Mouse (Mus musculus): Measurements from ENCODE around the gene Nkap. TPM values are rescaled to one million over a fixed set of nuclear protein-coding genes. Genes with fewer than 3 reads are reported as not detected.
"Not testable (repeated sequence)": the region's sequence is repeated elsewhere in the genome, so short reads cannot be mapped to it uniquely, and the experiment has no call there.

Gene Nkap
- polyA plus RNA-seq (2015; fragmentation: Nextera tagmentation; extraction: Ambion mirVana) = 11.4 and 12.3 TPM in 2 replicates

DNA sequence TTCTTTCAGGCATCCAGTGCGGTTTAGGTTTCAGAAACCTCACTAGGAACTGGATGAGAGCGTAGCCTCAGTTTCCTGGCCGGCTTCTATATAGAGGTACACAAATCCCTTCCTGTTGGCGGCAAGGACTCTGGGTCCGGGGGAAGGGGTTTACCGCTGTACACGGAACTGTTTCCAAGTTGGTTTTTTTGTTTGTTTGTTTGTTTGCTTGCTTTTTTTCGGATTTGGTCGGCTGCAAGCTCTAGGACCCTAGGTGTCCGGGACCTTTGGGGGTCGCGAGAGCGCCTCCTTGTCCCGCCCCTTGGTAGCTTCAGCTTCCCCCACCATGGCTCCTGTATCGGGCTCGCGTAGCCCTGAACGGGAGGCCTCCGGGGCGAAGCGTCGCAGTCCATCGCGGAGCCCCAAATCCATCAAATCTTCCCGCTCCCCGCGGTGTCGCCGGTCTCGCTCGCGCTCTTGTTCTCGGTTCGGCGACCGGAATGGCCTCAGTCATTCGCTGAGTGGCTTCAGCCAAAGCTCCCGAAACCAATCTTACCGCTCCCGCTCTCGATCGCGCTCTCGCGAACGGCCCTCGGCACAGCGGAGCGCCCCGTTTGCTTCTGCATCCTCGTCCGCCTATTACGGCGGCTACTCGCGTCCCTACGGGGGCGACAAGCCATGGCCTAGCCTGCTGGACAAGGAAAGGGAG lies at the start of gene Nkap:
Nkap (plus strand) TSS at position 125 of the 688 bp plus-strand sequence.
- ATAC-seq = peak; percentile 93
- no peaks in the 10 kb centered on the region for H3K36me3 ChIP-seq
- 17% methylated on average over 57 of the region's 58 CpGs for WGBS
- no peaks in the 10 kb centered on the region for H3K4me1 ChIP-seq (replicated peaks)
- no peaks in the 10 kb centered on the region for H3K27me3 ChIP-seq (replicated peaks)
- H3K4me3 ChIP-seq (replicated peaks) = peak within 1 kb of the TSS; percentile 55
- H3K4me2 ChIP-seq (replicated peaks) = peak within 1 kb of the TSS; percentile 51
- no peaks in the 10 kb centered on the region for H3K9me3 ChIP-seq
- H3K27ac ChIP-seq = peak within 1 kb of the TSS; percentile 57
- peak within 1 kb of the TSS; percentile 68 for H3K9ac ChIP-seq

DNA sequence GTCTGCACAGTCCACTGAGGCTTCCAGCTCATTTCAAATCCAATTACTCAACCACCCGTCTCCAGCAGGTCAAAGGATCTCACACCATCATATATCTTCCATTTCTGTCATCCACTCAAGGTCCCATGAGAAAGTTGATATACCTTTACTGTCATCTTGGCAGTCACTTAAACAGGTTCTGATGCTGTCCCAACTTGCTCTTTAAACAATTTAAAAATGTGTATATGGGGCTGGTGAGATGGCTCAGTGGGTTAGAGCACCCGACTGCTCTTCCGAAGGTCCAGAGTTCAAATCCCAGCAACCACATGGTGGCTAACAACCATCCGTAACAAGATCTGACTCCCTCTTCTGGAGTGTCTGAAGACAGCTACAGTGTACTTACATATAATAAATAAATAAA lies 46.2 kb upstream of the Nkap start:
- H3K4me3 ChIP-seq (replicated peaks); H3K36me3 ChIP-seq; H3K27me3 ChIP-seq (replicated peaks); ATAC-seq; H3K9ac ChIP-seq; H3K4me2 ChIP-seq (replicated peaks); H3K27ac ChIP-seq; H3K9me3 ChIP-seq; H3K4me1 ChIP-seq (replicated peaks): not testable (repeated sequence)
- 68% methylated on average over 4 of the region's 4 CpGs for WGBS

DNA sequence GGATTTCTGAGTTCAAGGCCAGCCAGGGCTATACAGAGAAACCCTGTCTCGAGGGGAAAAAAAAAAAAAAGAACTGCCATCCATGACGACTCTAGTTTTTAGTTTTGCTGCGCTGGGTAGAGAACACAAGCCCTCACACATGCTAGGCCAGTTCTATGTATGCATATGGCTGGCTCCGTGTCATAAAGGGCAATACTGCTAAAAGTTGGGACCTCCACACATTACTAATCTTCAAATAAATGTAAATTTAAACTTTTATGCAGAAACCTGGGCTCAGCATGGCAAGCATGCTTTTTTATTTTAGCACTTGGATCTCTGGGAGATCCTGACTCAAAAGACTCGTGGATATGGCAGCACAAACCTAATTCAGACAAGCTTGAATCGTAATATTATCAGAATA lies 45.4 kb upstream of the Nkap start:
- no peak overlapping the region for H3K4me3 ChIP-seq (replicated peaks)
- H3K27ac ChIP-seq = no peak overlapping the region
- 50% methylated on average over 6 of the region's 6 CpGs for WGBS
- no peaks in the 10 kb centered on the region for H3K9me3 ChIP-seq
- no peaks in the 10 kb centered on the region for H3K4me1 ChIP-seq (replicated peaks)
- H3K27me3 ChIP-seq (replicated peaks) = no peaks in the 10 kb centered on the region
- H3K4me2 ChIP-seq (replicated peaks) = no peak overlapping the region
- no peak for ATAC-seq
- H3K36me3 ChIP-seq = no peaks in the 10 kb centered on the region
- H3K9ac ChIP-seq = no peak overlapping the region

DNA sequence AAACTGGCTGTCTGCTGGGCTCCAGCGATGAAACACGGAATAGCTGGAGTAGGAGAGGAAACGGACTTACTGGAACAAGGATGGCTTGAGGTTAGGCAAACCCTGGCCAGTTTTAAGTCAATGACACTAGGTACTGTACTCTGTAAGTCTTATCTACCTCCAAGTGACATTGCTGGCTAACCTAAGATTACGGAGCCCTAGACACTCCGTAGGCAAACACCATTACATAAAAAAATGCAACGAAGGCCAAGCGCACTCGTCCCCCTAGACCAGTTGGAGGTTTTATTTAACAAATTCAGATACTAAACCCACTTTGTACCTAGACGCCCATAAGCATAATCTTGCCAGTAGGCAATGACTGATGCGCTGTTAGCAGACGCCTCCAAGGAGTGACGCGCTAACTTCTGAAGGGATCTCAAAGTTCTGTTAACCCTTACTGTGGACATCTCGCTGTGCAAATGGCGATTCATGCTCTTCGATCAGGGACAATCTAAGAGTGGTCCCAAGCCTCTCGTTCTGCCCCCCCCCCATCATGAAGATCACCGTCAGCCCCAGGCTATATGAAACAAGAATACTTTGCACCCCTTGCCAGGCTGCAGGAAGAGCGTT lies 42.2 kb upstream of the Nkap start:
- Histone ChIP-seq H3K36me3 (no peaks in the 10 kb centered on the region), H3K27me3 (replicated peaks) (no peaks in the 10 kb centered on the region), H3K4me3 (replicated peaks) (peak overlapping the region; percentile 49), H3K9me3 (no peaks in the 10 kb centered on the region), H3K4me1 (replicated peaks) (no peaks in the 10 kb centered on the region), H3K4me2 (replicated peaks) (peak overlapping the region; percentile 52), H3K9ac (peak overlapping the region; percentile 57), H3K27ac (peak overlapping the region; percentile 89)
- ATAC-seq = peak; percentile 37
- WGBS = 17% methylated on average over 19 of the region's 19 CpGs

DNA sequence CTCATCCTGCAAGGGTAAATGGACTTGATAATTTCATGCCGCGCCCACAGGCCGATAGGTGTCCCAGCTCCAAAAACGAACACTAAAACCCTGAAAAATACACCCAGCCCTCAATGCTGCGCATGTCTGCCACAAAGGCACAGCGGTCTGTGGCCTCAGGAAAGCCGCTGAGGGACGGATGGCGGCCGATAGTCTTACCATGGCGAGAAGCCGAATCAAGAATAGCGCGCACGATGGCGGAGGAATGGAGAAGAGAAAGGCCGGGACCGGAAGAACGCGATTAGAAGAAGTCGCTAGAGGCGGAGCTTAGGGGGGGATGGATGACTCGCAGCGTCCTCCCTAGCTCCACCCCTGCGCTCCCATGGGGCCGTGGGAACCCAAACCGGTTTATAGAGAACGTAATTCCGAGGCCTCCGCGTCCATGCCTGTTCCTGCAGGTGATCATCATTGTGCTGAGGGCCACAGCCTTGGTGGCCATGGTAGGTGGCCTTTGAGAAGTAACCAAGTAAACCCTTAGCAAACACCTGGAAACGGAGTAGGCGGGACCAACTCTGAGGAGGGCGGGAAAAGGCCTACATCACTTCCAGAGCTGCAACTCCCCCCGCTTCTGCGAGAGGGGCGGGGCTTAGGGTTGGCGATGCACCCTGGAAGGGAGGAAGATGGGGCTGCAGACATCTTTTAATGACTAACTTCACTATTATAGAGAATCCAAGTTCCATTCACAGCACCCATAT lies 41.5 kb upstream of the Nkap start, which contains the start of gene Rpl39:
Rpl39 (minus strand) TSS at position 476 of the 734 bp plus-strand sequence.
- no peaks in the 10 kb centered on the region for H3K36me3 ChIP-seq
- peak within 1 kb of the TSS; percentile 52 for H3K4me2 ChIP-seq (replicated peaks)
- peak within 1 kb of the TSS; percentile 89 for H3K27ac ChIP-seq
- peak within 1 kb of the TSS; percentile 57 for H3K9ac ChIP-seq
- peak within 1 kb of the TSS; percentile 49 for H3K4me3 ChIP-seq (replicated peaks)
- 20% methylated on average over 38 of the region's 38 CpGs for WGBS
- no peaks in the 10 kb centered on the region for H3K27me3 ChIP-seq (replicated peaks)
- no peaks in the 10 kb centered on the region for H3K4me1 ChIP-seq (replicated peaks)
- peak; percentile 96 for ATAC-seq
- H3K9me3 ChIP-seq = no peaks in the 10 kb centered on the region

DNA sequence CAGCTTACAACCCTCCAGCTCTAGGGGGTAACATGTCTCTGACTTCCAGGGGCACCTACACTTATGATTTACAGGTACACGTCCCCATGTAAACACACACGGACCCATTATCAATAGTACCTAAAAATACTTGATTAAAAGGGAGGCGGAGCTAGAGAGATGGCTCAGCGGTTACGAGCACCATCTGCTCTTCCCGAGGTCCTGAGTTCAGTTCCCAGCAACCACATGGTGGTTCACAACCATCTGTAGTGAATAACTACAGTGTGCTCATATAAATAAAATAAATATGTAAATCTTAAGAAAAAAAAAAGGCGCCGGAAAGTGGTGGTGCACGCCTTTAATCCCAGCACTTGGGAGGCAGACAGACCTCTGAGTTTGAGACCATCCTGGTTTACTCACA lies 40.9 kb upstream of the Nkap start:
- peak; percentile 52 for ATAC-seq
- 25% methylated on average over 9 of the region's 9 CpGs for WGBS
- Histone ChIP-seq H3K4me1 (replicated peaks) (no peaks in the 10 kb centered on the region), H3K4me2 (replicated peaks) (peak overlapping the region; percentile 39), H3K9ac (no peak overlapping the region), H3K36me3 (no peaks in the 10 kb centered on the region), H3K9me3 (no peaks in the 10 kb centered on the region), H3K27ac (peak overlapping the region; percentile 89), H3K4me3 (replicated peaks) (peak overlapping the region; percentile 49), H3K27me3 (replicated peaks) (no peaks in the 10 kb centered on the region)

DNA sequence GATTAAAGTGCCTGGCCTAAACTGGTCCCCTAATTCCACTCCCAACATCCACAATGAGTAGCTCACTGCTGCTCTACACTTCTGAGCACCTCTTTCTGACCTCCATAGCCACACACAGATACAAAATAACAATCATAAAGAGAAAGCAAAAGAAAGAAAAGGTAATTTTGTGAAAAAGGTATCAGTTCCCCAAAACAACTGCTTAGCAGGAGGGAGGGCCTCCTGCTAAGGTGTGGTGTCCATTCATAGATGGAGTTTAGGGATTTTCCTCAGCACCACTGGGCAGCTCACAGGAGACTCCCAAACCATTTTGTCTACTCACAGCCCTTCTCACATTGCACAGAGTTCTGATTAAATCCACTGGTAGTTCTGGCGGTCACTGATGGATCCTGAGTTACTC lies 37.8 kb upstream of the Nkap start:
- 89% methylated on average over 1 of the region's 1 CpGs for WGBS
- Histone ChIP-seq H3K9ac (no peak overlapping the region), H3K36me3 (no peaks in the 10 kb centered on the region), H3K4me1 (replicated peaks) (no peaks in the 10 kb centered on the region), H3K9me3 (no peaks in the 10 kb centered on the region), H3K27me3 (replicated peaks) (no peaks in the 10 kb centered on the region), H3K4me3 (replicated peaks) (no peak overlapping the region), H3K4me2 (replicated peaks) (no peak overlapping the region), H3K27ac (no peak overlapping the region)
- ATAC-seq = no peak

DNA sequence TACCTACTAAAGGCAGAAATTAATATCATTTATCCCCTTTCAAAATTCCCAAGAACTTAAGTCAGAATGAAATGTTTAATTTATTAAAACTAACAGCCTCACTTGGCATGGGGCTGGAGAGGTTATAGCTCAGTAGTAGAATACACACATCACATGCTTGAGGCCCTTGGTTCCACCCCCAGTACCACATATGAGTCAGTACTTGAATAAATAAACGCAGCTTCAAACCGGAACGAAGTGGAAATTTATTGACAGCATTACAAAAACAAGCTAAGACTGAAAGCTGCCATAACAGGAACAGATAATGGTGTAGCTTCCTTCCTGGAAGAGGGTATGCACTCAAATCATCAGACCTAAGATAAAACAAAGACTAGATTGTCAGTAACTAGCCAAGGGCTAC lies 35.1 kb upstream of the Nkap start:
- 79% methylated on average over 3 of the region's 3 CpGs for WGBS
- H3K27me3 ChIP-seq (replicated peaks) = no peaks in the 10 kb centered on the region
- no peaks in the 10 kb centered on the region for H3K4me1 ChIP-seq (replicated peaks)
- no peak overlapping the region for H3K4me3 ChIP-seq (replicated peaks)
- ATAC-seq = no peak
- no peak overlapping the region for H3K4me2 ChIP-seq (replicated peaks)
- no peak overlapping the region for H3K27ac ChIP-seq
- H3K9ac ChIP-seq = no peak overlapping the region
- no peaks in the 10 kb centered on the region for H3K36me3 ChIP-seq
- H3K9me3 ChIP-seq = no peaks in the 10 kb centered on the region

DNA sequence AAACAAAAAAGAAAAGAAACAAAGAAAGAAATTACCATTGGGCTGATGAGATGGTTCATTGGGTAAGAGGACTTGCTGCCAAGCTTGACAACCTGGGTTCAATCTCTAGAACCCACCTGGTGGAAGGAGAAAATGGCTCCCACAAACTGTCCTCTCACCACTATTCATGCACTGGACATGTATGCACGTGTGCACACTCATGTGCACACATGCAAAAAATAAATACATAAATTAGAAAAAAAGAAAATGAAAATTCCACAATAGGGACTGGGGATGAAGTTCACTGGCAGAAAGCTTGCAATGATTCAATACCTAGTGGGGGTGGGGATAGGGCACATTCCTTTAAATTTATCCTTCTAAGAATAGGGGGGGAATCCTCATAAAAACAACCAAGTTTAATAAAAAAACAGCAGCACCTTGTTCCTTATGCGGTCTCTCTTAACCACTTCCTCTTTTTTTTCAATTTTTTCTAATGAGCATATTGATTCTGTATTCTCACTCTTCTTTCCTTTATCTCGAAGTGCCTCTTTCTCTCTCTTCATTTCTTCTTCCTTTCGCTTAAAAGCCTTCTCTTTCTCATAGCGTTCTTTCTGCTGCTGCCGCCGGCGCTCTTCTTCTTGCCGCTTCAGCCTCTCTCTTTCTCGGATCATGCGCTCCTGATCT lies 31.4 kb upstream of the Nkap start:
- Histone ChIP-seq H3K9ac (no peak overlapping the region), H3K4me3 (replicated peaks) (no peak overlapping the region), H3K36me3 (no peaks in the 10 kb centered on the region), H3K4me1 (replicated peaks) (no peaks in the 10 kb centered on the region), H3K27ac (no peak overlapping the region), H3K4me2 (replicated peaks) (no peak overlapping the region), H3K27me3 (replicated peaks) (no peaks in the 10 kb centered on the region), H3K9me3 (no peaks in the 10 kb centered on the region)
- 92% methylated on average over 11 of the region's 11 CpGs for WGBS
- ATAC-seq = no peak

DNA sequence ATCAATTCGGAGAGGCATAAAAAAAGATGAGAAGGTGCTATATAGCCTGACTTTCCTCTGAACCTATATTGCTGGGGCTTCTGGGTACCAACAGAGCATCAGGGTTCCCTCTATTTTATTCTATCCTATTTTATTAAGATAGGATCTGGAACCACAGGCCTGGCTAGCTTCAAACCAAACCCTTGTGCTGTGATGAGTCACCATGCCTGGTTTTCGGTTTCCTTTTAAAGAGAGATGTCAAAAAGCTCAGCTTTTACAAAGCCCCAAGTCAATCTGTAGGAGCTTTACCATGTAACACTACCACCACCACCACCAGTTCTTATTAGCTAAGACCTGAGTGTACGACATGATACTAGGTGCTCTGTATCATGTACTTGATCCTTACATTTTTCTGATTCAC lies 27.9 kb upstream of the Nkap start:
- Histone ChIP-seq H3K4me3 (replicated peaks) (no peak overlapping the region), H3K36me3 (no peaks in the 10 kb centered on the region), H3K27ac (no peak overlapping the region), H3K9me3 (no peaks in the 10 kb centered on the region), H3K9ac (no peak overlapping the region), H3K4me2 (replicated peaks) (no peak overlapping the region), H3K27me3 (replicated peaks) (no peaks in the 10 kb centered on the region), H3K4me1 (replicated peaks) (no peaks in the 10 kb centered on the region)
- no peak for ATAC-seq
- WGBS = 92% methylated on average over 3 of the region's 3 CpGs

DNA sequence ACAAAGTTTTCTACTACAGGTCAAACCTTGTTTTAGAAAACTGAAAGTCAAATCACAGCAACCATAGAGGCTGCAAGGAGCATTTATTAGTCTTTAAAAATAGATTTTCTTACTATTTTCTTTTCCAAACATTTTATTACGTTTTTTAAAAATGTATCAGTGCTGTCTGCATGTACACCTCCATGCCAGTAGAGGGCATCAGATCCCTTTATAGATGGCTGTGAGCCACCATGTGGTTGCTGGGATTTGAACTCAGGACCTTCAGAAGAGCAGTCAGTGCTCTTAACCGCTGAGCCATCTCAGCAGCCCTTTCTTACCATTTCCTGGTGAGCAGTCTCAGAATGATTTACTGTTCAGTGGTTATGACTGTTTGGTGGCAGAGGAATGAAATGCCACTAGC lies 22.8 kb upstream of the Nkap start:
- no peak for ATAC-seq
- Histone ChIP-seq H3K27ac (no peak overlapping the region), H3K27me3 (replicated peaks) (no peaks in the 10 kb centered on the region), H3K4me3 (replicated peaks) (no peak overlapping the region), H3K4me1 (replicated peaks) (no peaks in the 10 kb centered on the region), H3K9me3 (no peaks in the 10 kb centered on the region), H3K4me2 (replicated peaks) (no peak overlapping the region), H3K36me3 (no peaks in the 10 kb centered on the region), H3K9ac (no peak overlapping the region)
- WGBS = 80% methylated on average over 2 of the region's 2 CpGs

DNA sequence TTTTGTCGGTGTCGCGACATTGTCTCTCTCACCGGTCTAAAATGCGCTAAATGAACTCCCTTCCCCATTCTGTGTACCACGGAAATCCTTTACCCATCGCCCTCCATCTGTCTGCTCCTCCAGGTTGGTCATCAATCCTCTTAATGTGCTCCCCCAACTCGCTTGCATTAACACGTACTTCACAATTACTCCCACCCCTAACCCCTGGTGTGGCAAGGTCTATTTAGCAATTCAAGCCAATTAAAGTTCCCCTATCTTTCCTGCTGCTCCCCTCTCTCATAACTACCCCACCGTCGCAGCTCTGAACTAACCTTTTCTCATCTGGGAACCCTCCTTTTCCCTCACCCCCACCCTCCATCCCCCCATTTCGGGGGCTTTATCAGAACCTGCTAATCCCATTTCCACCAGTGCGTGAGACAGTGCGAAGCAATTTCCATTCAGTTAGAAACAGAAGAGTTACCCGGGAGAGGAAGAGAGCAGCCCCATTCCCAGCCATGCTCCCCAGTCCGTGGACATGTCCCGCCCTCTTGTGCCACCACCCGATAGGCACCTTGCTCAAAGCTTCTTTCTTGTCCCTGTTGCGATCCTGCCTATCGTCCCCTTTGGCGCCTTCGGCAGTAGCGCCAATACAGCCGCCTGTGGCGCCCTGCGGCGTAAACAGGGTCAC lies 16.9 kb upstream of the Nkap start:
- ATAC-seq = peak; percentile 90
- H3K4me1 ChIP-seq (replicated peaks) = no peaks in the 10 kb centered on the region
- H3K9ac ChIP-seq = peak overlapping the region; percentile 64
- 15% methylated on average over 27 of the region's 27 CpGs for WGBS
- peak overlapping the region; percentile 83 for H3K27ac ChIP-seq
- H3K4me3 ChIP-seq (replicated peaks) = peak overlapping the region; percentile 52
- peak overlapping the region; percentile 62 for H3K4me2 ChIP-seq (replicated peaks)
- no peaks in the 10 kb centered on the region for H3K9me3 ChIP-seq
- H3K36me3 ChIP-seq = no peaks in the 10 kb centered on the region
- no peaks in the 10 kb centered on the region for H3K27me3 ChIP-seq (replicated peaks)
